Mouse (Mus musculus) right cerebral cortex, adult 2 months (tissue): Measurements from ENCODE around the gene Zswim8.

Experiments
- DNase-seq, 2 experiments: peaks; one replicate each; pipeline ENCODE4 v3.0.0; 2021 to 2022; ENCODE audit warnings: low spot score in 2 of 2

The Zswim8 gene

DNA sequence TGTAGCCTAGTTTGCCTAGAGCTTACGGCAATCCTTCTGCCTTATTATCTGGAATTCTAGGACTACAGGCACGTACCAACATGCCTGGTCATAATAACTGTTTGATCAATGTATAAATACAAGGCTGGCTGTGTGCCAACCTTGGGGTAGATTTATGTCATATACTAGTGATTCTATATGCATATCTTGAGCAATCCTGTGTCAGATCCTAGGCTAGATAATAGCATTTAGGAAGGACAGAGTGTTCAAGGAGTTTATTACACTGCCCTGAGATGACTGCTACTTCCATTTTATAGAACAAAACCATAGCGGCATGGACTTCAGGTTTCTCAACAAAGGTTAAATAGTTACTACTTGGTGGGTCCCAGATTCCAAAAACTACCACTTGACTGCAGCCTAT, 64.6 kb downstream of the Zswim8 start:
- DNase-seq = no peak

GRCm38 (mm10) chr14:20772808-20773207, 65.5 kb downstream of the Zswim8 start:
- no peak for DNase-seq
